Mouse (Mus musculus): ENCODE measurements around the gene Llcfc1.
A peak's percentile ranks its signal among the peaks of the same experiment; 100 is the strongest.

Gene Llcfc1

GRCm38 (mm10) chr6:41684131-41684530 lies at the start of gene Llcfc1:
Gene Llcfc1 (plus strand): TSS chr6:41684431.
- DNase-seq (ENCODE audit: low read depth, low spot score), result no peak

- DNase-seq (ENCODE audit: low read depth, low spot score), result peak; percentile 39
Observed at GRCm38 (mm10) chr6:41635211-41635610, 49.0 kb upstream of the Llcfc1 start.

- DNase-seq (ENCODE audit: low read depth, low spot score), result no peak
Observed at GRCm38 (mm10) chr6:41636178-41636577, 48.1 kb upstream of the Llcfc1 start, which contains the start of gene Trpv6. Gene Trpv6 (minus strand): TSS chr6:41636405.

DNA sequence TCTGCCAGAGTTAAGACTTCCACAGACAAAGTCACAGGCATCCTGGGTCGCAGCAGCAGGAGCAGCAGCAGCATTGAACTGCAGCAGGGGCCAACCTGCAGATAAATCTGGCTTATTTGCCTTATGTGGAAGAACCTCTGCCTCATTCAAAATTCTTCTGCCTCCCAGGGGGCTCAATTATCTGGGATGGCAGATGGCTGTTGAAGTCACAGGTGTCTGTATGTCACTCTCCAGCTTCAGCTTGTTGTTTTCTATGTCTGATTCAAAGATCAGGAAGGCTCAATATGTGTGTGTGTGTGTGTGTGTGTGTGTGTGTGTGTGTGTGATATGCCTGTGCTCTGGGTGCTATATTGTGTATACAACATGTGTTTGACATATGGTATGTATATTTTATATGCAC lies 46.8 kb upstream of the Llcfc1 start:
- no peak for DNase-seq (ENCODE audit: low read depth, low spot score)

- DNase-seq (ENCODE audit: low read depth, low spot score), result no peak
Observed at GRCm38 (mm10) chr6:41637927-41638506, 46.2 kb upstream of the Llcfc1 start.

- no peak for DNase-seq (ENCODE audit: low read depth, low spot score)
Observed at GRCm38 (mm10) chr6:41640449-41640848, 43.8 kb upstream of the Llcfc1 start.

GRCm38 (mm10) chr6:41641173-41641866 lies 42.9 kb upstream of the Llcfc1 start:
- no peak for DNase-seq (ENCODE audit: low read depth, low spot score)

DNA sequence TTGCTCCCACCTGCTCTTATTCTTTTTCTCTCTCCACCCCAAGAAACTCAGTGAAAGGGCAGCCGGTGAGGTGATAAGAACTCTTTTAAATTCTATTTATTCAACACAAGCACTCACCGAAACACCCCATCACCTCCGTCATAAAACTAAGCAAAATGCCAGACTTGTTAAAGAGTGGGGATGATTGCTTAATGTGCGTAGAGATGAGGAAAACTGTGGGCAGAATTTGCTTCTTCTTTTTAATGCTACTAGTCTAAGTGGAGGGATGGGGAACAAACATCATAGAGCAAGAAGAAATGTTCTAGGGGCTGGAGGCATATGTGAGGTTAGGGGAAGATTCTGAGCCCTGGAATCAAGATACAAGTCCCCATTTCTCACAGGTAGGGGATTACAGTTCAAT lies 41.5 kb upstream of the Llcfc1 start:
- no peak for DNase-seq (ENCODE audit: low read depth, low spot score)

- DNase-seq (ENCODE audit: low read depth, low spot score), result no peak
Observed at GRCm38 (mm10) chr6:41643227-41643626, 41.0 kb upstream of the Llcfc1 start.

GRCm38 (mm10) chr6:41646220-41646619 lies 38.0 kb upstream of the Llcfc1 start:
- DNase-seq (ENCODE audit: low read depth, low spot score), result no peak

GRCm38 (mm10) chr6:41646672-41647071 lies 37.6 kb upstream of the Llcfc1 start:
- DNase-seq (ENCODE audit: low read depth, low spot score), result peak; percentile 60

GRCm38 (mm10) chr6:41653173-41653572 lies 31.1 kb upstream of the Llcfc1 start:
- DNase-seq (ENCODE audit: low read depth, low spot score), result no peak

DNA sequence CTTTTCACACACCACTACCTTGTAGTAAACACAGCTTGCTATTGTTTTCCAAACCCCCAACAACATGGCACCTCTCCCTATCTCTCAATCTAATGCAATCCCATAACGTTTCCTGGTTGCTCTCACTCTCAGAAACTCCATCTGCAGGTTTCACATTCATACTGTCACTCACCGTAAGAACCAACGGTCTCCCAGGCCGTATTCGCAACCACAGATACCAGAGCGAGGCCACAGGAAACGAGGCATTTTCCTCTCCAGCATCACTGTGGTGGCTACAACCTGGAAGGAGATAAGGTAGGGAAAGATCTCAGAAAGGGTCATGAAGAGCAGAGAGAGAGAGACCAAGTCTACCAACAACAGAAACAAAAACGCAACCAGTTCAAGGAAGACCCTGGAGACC lies 29.6 kb upstream of the Llcfc1 start:
- no peak for DNase-seq (ENCODE audit: low read depth, low spot score)

GRCm38 (mm10) chr6:41658487-41658886 lies 25.7 kb upstream of the Llcfc1 start:
- no peak for DNase-seq (ENCODE audit: low read depth, low spot score)

- peak; percentile 8 for DNase-seq (ENCODE audit: low read depth, low spot score)
Observed at GRCm38 (mm10) chr6:41662320-41662719, 21.9 kb upstream of the Llcfc1 start.

- DNase-seq (ENCODE audit: low read depth, low spot score), result no peak
Observed at GRCm38 (mm10) chr6:41676530-41676929, 7.7 kb upstream of the Llcfc1 start.

DNA sequence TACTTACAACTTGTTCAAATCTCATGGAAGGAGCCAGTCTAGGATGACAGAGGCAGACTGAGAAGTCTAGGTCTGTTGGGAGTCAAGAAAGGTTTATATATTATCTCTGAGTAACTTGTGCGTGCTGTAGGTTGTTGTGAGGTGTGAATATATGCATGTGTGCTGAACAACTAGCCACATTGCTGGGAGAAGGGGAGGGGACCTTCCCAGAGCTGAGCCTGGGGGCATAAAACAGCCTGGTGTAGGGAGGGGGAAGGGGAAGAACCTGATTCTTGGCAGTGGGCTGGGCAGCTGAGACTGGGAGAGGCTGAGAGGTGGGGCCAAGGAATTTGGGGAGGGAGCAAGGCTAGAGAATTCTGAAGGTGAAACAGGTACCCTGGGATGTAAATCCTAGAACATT lies 3.6 kb upstream of the Llcfc1 start, which contains the start of gene Trpv5:
TSS of gene Trpv5 (minus strand) at position 101 of the 400 bp plus-strand sequence.
- DNase-seq (ENCODE audit: low read depth, low spot score), result no peak

GRCm38 (mm10) chr6:41681656-41682055 lies 2.6 kb upstream of the Llcfc1 start:
- no peak for DNase-seq (ENCODE audit: low read depth, low spot score)

- DNase-seq (ENCODE audit: low read depth, low spot score), result no peak
Observed at GRCm38 (mm10) chr6:41684911-41685310, 680 bp downstream of the Llcfc1 start.

GRCm38 (mm10) chr6:41685596-41685995 lies 1.4 kb downstream of the Llcfc1 start:
- no peak for DNase-seq (ENCODE audit: low read depth, low spot score)

DNA sequence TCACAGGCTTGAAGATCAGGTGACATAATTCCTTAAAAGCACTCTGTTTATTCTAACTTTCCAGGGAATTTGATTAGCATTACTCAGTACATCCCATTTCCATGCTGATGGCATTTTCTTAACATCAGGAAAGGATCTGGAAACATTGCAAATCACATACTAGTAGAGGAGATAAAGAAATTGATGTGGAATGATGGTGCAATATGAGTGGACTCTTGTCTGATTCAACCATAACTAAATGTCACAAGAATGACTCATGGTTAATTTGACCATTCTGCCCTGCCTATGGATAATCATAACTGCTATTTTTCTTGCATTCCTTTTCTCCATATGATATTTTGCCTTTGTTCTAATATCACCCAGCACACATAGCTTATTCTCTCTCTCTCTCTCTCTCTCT lies 8.0 kb downstream of the Llcfc1 start:
- no peak for DNase-seq (ENCODE audit: low read depth, low spot score)

DNA sequence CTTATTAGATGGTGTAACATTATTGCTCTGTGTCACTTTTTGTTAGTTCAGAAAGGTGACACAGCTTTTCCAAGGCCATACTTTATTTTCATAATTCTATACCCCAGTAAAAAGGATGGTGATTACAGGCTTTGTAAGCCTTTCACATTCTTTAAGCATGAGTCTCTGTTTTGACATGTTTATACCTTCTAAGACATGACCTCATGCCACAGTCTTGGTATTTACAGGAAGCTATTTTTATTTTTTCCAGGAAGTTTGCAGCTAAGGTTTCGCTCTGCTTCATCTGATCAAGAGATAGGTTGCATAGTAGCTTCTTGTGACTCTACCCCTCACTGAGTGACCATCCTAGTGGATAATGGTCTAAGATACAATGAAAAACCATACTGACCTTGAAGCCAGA lies 10.2 kb downstream of the Llcfc1 start:
- no peak for DNase-seq (ENCODE audit: low read depth, low spot score)

DNA sequence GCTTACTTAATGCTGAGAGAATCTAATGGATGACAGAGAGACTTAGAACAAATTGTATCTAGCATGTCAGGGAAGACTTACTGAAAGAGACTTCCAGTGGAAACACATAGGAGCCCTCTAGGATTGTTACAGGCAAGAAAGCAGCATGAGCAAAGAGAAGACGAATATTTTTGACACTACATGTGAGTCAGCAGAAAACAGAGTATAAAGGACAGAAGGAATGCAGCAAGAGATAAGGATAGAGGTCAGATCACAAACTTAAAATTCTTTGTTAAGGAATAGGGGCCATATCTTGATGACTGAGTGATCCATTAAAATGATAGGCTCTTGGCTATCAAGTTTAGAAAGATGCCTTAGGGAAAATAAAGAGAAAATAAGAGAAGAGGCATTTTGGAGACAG lies 17.0 kb downstream of the Llcfc1 start:
- no peak for DNase-seq (ENCODE audit: low read depth, low spot score)

All from brain, adult 2 months (tissue).